23 mouse cellular contexts compared by ENCODE assay signal in genomic region chr1:37329831-37330230, GRCm38 (mm10).
"Had no signal": no experiment of that assay in that cellular context is flagged by ENCODE, and none has a peak within 500 bp of the region (broad histone marks: within the 10 kb centered on the region; RNA-seq: fewer than 3 reads in every experiment).

No protein-coding gene starts in this region.

- H3K27ac ChIP-seq: embryonic facial prominence, embryonic 10.5 days; embryonic facial prominence, embryonic 12.5 days; embryonic facial prominence, embryonic 13.5 days; embryonic facial prominence, embryonic 15.5 days; forebrain, embryonic 10.5 days; forebrain, embryonic 12.5 days; forebrain, embryonic 13.5 days; forebrain, embryonic 15.5 days; gastrocnemius, adult 2 months; heart, adult 2 months; heart, embryonic 10.5 days had no signal

- H3K4me3 ChIP-seq: embryonic facial prominence, embryonic 10.5 days; embryonic facial prominence, embryonic 12.5 days; embryonic facial prominence, embryonic 13.5 days; embryonic facial prominence, embryonic 15.5 days; erythroblast, embryonic 14.5 days; forebrain, embryonic 10.5 days; forebrain, embryonic 12.5 days; forebrain, embryonic 13.5 days; forebrain, embryonic 15.5 days; gastrocnemius, adult 2 months; heart, adult 2 months; heart, embryonic 10.5 days had no signal

- DNase-seq: cerebellum, adult 8-10 months; cerebellum, adult 9-10 months; cerebellum, adult 9-11 months; embryo, embryonic 11 days; forebrain, postnatal 0 days; gastrocnemius, adult 2 months; gastrocnemius, postnatal 10 days; gastrocnemius, postnatal 14 days; gastrocnemius, postnatal 25 days; gastrocnemius, postnatal 36 days; heart, adult 11 months; heart, adult 18-20 months; heart, adult 2 months had no signal

- H3K4me1 ChIP-seq: embryonic facial prominence, embryonic 12.5 days; embryonic facial prominence, embryonic 15.5 days had no signal

- H3K27me3 ChIP-seq: embryonic facial prominence, embryonic 12.5 days; embryonic facial prominence, embryonic 13.5 days; embryonic facial prominence, embryonic 15.5 days; forebrain, embryonic 12.5 days; forebrain, embryonic 13.5 days; forebrain, embryonic 15.5 days had no signal
